Mouse (Mus musculus) skeletal muscle tissue, adult 2 months (tissue): ENCODE measurements around the gene Rabgef1.

ENCODE experiments used
- DNase-seq: peaks from one replicate; pipeline ENCODE4 v3.0.0-alpha.2; 2012; ENCODE audit warnings: low read depth, low spot score

Gene Rabgef1

DNA sequence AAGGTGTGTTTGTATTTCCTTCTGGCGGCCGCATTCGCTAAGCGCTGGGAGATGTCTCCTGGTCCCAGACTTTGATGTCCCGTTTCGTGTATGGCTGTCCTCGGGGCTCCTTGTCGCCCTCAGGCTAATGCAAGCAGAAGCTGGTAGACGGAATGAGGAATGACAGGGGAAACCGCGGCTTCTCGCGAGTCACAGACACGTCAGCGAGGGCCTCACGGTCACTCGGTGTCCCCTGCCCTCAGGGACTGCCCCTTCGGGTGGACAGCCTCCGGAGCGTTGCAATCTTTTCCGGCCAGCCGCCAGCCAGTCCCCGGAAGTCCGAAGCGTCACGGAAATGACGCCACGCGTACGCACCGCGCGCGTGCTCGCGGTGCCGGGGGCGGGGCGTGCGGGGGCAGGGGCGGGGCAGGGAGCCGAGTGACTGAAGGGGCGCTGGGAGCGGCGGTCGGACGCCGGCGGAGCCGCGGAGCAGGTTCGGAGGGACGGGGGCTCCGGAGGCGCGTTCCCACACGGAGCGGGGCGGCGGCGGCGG lies at the start of gene Rabgef1:
TSS of gene Rabgef1 (plus strand) at position 376 of the 532 bp plus-strand sequence.
- DNase-seq: peak; percentile 96

DNA sequence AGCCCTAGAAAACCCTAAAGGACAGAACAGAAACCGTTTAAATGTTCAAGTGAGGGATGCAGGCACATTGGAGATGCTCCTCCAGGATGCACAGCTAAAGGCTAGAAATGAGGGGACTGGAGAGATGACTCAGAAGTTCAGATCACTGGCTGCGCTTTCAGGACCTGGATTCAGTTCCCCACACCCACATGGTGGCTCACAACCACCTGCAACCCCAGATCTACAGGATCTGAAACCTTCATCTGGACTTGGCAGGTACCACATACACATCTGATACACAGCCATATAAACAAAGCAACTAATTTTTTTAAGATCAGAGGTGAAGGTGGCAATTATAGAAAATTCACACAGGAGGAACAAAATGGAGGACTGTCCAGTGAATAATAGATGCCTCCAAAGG lies 49.2 kb upstream of the Rabgef1 start:
- DNase-seq: no peak

DNA sequence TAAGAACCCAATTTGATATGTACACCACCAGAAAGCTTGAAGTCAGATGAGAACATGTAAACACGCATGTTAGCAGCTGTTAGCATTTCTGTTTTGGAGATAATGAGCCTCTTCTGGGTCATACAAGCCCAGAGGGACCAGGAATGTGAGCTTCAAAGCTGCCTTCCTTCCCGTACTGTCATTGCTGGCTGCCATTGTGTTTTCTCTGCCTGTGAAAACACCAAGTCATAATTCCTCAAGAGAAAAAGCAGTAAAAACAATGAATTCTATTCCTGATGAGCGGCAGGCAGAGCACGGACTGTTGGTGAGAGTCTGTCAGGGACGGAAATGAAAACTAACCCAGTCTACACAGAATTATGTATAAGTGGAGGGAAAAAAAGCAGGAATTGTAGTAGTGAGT lies 47.3 kb upstream of the Rabgef1 start:
- DNase-seq: no peak

DNA sequence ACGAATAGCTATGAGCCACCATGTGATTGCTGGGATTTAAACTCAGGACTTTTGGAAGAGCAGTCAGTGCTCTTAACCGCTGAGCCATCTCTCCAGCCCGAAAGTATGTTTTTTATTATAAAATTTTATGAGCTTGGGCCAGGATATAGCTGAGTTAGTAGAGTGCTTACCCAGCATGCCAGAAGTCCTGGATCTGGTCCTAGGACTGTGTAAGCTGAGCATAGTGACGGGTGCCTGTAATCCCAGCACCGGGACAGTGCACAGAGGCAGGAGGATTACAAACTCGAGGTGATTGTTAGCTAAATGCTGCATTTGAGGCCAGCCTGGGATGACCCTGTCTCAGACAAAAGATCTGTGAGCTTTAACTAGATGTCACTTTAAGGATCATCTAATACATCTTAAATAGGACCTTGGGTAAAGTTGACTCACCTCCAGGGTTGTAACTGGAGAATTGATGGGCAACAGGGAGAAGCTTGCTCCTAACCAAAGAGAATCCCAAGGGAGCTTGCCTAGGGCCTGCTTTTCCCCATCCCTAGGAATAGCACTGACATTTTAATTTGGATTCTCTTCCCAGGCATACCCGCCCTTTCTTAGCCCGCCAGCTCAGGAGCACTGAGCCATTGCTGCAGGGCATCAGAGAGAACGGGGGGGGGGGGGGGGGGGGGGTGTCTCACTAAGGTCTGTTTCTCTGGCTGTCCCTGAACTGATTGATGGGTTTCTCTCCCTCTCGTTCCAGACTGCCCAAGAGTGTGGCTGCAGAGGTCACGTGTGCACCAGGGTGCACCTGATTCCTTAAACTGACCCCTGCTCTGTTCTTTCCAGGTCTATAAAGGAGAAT lies 42.7 kb upstream of the Rabgef1 start:
- peak; percentile 40 for DNase-seq

DNA sequence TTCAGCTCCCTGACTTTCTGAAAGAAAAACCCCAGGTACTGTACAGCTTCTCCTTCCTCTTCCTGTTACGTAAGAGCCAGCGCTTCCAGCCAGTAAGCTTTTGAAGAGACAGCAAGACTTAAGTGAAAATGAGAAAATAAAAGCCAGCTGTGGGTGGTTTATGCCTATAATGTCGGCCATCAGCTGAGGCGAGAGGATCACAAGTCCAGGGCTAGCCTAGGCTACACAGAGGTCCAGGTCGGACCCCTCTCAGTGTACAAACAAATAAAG lies 42.1 kb upstream of the Rabgef1 start:
- DNase-seq: no peak

DNA sequence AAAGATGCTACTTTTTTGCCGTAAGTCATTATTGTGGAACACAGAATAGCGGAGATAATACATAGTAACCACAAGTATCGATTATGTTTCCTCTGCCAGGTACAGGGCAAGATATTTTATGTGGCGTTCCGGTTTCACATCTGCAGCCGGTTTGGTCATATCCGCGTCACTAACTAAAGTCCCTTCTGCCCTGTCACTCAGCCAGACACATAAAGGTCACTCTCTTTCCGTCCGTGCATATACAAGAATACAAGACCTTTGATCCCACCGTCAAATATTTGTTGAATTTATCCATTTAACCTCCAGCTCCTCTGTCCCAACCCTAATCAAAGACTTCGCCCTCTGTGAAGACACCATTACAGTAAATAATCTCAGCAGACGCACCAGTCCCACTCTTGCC lies 35.0 kb upstream of the Rabgef1 start:
- DNase-seq: no peak

DNA sequence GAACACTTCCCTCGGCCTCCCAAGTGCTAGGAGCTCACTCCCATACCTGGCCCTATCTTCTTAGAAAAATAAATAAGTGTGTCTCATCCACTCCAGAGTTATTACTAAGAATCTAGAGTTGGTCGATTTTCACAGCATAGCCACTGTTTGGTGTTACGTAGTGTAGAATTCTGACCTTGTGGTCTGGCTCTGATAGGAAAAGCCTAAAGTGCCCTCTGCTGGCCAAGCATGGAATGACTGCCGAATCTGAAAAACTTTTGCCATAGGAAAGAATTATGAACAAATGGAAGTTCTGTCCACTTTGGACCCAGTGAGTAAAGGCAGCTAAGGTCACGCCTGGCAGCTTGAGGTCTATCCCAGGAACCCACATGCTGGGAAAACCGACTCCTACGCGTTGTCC lies 32.2 kb upstream of the Rabgef1 start:
- peak; percentile 71 for DNase-seq

DNA sequence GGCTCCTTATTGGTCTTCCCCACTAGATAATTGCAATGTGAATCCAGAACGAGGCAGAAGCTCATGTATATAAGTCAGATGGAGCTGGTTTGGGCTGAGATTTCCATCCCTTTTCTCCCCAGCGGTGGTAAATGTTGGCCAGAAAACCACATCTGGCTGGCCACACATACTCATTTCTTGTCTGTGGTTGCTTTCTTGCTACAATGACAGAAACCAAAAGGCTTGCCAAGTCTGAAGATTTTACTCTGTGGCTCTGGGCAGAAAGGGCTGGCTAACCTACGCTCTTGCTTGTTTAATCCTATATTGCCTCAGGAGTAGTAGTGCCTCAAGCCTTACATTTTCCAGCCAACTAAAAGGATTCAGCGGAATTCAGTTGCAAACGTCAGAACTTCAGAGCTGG lies 30.5 kb upstream of the Rabgef1 start:
- no peak for DNase-seq

DNA sequence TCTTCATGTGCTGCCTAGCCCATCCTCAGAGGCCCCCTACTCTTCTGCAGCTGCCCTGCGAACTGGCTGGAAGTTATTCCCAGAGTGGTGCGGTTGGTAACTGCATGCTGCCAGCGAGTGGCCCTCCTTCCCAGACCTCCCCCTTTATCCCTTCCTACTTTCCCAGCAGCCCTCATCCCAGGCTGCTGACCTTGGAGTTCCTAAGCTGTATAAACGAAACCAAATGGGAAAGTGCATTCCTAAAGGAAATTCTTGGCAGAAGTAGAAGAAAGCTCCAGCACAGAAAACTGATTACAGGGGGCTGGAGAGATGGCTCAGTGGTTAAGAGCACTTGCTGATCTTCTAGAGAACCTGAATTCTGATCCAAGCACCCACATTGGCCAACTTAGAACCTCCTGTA lies 29.6 kb upstream of the Rabgef1 start:
- DNase-seq: no peak

DNA sequence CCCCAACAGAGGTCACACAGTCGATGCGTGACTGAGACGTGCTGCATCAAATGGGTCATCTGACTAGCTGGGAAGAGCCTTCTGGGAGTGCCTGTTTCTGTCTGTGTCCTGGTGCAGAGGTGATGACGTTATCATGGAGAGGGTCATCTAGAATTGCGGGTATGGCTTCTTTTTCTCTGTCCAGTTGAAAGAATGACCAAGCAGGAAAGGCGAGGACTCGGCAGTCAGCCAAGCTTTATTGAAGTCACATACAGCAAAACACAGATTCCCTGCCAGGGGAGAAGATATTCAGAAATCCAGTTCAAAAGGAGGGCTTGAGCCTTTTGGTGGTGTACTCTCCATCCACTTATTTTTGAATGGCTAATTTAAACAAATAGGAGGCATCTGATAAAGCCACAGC lies 28.5 kb upstream of the Rabgef1 start:
- no peak for DNase-seq

DNA sequence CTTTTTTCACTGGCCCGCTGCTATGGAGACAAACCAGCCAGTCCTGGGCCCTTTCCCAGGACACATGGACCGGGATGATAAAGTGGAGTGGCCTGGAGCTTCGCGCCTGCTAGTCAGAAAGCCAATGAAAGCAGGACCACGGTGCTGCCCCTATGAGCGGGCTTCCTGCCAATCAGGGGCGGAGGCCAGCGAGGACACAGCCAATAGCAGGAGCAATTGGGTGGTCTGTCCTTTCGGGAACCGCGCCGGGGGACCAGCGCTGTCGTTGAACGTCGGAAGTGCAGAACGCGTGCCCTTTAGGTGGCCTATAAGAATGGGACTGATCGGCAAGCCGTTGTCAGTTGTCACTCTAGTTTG lies 27.6 kb upstream of the Rabgef1 start:
- DNase-seq: peak; percentile 54

DNA sequence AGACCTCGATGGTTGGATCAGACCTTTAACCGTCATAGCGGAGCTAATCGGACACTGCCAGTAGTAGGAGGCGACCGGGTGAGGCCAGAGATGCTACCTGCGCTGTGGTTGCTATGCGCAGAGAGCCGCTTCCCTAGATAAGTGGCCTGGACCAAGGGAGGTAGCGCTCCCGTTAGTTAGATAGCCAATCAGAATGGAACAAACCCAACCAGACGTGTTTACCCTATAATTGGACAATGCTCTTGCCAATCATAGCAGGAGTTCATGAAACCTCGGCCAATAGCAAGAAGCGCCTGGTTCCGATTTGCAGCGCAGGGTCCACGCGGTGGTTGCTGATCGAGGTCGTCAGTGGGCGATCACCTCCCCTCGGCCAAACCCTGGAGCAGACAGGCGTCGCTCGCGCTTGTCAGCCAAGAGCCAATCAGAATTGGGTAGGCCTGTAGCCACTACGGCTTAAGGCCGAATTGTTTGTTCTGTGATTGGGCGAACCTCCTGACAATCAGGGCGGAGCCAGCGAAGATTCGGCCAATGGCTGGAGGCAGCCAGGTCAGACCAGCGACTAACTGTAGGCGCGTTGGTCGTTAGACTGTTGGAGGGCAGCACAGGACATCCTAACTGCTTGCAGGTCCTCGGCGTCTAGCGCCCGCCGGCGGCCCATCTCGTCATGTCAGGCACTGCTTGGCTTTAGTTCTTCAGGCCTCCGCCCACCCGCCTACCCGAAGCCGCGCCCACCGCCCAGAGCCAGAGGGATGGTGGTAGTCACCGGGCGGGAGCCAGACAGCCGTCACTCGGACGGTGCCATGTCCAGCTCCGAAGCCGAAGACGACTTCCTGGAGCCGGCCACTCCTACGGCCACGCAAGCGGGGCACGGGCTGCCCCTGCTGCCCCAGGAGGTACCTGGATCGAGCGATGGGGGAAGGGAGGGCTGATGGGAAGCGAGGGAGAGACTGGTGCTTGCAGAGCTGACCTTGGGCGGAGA lies 27.0 kb upstream of the Rabgef1 start, which contains the start of gene Kctd7:
TSS of gene Kctd7 (plus strand) at position 528 of the 979 bp plus-strand sequence.
- peak; percentile 98 for DNase-seq

DNA sequence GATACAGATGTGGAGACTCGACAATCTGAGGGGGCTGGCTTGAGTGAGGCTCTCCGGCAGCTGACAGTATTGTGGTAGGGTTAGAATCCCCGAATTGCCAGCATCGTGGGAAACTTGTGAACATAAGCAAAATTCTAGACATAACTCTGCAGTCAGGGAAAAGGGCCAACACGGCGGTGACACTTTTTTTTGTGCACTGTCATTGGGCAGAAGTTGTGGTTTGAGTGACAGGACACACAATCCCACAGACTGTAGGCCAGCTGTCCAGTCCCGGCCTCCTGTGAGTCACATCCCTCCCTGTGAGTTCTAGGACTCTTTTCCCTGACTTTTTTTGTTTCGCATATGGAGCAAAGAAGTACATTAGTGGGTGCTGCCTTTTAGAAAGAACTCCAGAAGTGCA lies 25.6 kb upstream of the Rabgef1 start:
- DNase-seq: no peak

DNA sequence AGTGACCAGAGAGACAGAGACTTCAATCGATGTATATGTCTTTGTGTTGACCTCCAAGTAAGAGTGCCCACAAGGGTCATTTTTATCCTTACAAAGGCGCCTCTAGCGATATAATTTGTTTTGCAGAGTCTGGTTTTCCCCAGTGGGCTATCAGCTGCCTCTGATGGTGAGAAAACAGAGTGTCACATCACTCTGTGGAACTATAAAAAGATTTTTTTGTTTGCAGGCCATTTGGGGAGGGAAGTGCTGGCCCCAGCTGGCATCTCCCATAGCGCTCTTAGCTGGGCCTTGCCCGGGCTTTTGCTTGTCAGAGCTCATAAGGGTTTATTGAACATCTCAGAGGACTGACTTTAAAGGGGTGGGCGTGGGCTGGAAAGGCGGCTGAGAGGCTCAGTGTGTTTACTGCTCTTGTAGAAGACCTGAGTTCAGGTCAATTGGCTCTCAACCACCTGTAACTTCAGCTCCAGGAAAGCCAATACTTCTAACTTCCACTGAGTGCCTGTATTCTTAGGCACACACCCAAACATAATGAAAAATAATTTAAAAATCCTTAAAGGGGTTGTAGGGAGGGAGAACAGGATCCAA lies 21.8 kb upstream of the Rabgef1 start:
- no peak for DNase-seq

DNA sequence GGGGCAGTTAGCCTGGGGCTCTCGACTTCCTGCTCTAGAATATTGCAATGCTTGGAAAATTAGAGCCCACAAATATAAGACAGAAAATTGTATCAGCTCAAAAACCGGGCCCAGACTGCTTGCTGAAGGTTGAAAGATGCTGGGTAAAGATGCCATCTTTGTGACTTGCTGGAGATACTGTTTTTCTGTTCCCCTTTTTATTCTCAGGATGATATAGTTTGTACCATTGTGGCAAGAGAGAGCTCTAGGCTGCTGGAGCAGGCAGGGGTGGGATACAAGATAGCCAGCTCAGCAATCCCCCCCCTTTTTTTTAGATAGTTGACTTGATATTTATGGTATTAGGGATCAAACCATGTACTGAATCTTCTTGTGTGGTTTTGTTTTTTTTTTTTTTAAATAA lies 17.3 kb upstream of the Rabgef1 start:
- no peak for DNase-seq

DNA sequence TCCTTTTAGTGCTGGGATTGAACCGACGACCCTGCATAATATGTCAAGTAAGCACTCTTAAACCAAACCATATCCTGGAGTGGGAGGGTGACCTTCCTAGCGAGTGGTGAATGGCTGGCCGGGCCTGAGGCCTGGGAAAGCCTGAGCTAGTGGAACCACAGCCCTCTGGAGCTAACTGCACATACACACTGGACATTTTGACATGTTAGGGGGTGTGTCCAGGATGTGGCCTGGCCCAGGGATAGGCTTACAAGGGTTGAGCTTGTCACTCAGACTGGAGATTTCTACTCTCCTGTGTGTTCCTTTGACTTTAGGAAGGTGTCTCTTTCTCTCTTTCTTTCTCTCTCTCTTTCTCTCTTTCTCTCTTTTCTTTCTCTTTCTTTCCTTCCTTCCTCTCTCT lies 13.1 kb upstream of the Rabgef1 start:
- DNase-seq: no peak

DNA sequence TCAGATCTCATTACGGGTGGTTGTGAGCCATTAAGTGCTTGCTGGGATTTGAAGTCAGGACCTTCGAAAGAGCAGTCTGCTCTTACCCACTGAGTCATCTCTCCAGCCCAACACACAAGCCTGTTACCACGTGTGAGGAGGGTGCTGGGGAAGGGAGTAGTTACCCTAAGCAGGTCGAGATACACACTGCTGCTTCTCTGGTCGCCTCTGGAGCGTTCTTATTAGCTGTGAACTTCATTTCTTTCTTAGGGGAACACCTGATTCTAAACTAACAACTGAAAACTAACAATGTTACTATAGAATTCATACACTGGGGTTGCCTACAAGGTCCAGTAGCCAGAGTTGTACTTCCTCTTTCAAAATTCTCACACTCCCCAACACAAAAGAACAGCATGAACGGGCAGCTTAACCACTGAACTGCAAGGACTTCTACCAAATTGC lies 11.8 kb upstream of the Rabgef1 start:
- no peak for DNase-seq

DNA sequence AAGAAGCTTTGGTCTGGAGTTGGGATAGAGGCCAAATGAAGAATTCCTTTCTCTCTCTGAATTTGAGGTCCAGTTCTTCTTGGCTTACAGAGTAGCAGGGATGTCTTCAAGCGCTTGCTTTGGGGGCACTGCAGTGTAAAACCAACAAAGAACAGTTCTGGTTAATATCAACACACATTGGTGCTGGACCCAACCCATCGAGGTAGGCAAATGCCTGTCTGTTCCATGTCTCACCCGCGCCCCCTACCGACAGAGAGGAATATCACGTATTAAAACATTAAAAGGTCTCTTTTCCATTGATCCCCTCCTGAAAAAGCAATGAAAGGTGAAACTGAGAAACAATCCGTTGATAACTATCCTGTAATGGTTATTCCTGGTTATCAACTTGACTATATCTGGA lies 7.9 kb upstream of the Rabgef1 start:
- peak; percentile 59 for DNase-seq

DNA sequence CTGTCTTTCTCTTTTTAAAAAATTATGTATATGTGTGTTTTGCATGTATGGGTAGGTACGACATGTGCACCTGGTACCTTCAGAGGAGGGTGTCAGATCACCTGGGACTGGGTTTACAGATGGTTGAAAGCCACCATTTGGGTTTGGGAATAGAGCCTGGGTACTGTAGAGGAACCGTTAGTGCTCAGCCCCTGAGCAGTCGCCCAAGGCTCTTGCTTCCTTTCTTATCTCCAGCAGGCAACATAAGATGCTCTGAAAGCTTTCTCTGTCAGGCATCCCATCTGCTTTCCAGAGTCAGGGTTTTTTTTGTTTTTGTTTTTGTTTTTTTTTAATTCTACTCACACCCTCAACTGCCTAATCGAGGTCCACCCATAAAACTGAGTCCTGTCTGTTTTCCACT lies 6.4 kb upstream of the Rabgef1 start:
- DNase-seq: no peak

DNA sequence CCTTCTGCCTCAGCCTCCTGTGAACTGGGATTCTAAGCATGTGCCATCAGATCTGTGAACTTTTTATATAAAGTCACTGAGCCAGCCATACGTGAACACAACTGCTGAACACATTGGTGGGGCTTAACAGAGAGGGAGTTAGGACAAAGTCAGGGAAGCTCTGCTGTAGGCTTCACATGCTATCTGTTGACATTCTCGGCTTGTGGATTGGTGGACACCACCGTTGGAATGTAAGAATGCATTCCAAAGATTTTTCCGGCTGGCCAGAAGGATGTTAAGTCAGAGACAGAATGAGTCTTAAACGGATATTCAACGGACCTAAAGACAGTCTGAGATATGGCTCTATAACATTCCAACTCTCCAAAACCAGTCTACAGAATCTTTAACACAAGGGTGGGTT lies 2.5 kb upstream of the Rabgef1 start:
- DNase-seq: no peak

DNA sequence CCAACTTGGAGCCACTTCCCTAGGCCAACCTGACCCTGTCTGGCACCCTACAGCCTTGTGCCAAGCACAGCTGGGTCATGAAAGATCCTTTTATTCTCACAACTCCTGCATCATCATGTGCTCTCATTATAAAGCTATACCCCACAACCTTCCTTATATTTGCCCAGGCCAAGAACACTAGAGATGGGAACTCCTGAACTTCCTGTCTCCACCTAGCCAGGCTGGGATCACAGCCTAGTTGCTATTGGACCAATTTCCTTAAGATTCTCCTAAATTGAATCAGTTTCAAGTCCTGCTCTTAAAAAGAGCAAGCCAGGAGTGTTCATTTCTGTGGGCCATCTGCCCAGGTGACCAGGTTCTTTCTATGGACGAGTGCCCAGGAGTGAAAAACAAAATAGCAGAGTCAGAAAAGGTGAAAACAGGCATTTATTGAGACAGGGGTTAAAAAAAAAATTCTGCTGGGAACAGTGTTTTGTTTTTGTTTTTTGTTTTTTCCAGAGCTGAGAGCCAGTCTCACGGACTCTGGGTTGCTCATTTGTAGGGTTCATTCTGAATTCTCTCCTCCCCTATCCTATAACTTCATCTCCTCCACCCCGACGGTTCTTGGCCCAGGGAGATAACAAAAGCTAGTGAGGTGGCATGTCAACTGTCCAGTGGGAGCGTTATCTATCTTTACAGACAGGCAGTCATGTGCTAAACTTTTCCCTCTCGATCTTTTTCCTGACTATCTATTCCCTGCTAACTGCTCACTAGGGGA lies 754 bp upstream of the Rabgef1 start:
- DNase-seq: no peak
